ENCODE assay signal across 10 mouse cellular contexts in genomic region chr17:56132661-56133060, GRCm38 (mm10). TPM values are rescaled to one million over a fixed set of nuclear protein-coding genes. Genes with fewer than 3 reads are reported as not detected.
DNase-seq lines count a peak whose midpoint lies in the region; ATAC-seq and TF ChIP-seq lines count a peak whose summit lies in the region.
"Had no signal": no experiment of that assay in that cellular context is flagged by ENCODE, and none has a peak within 500 bp of the region (broad histone marks: within the 10 kb centered on the region; RNA-seq: fewer than 3 reads in every experiment).

No protein-coding gene starts in this region.

- TF ChIP-seq POLR2A in MEL (IDR thresholded peaks at IDR 0.05; ENCODE audit: control insufficient read depth in 1 of 2, insufficient read depth in 1 of 2, low read depth in 1 of 2, low read length in 2 of 2, poor library complexity in 1 of 2): no peak

- TF ChIP-seq EP300 in MEL (IDR thresholded peaks at IDR 0.05; ENCODE audit: low read depth in 1 of 2, low read length in 2 of 2): no peak

- no peak overlapping the region for H3K9ac ChIP-seq in kidney, embryonic 14.5 days (ENCODE audit: low read depth, low read length)
- H3K9ac ChIP-seq in MEL (ENCODE audit: control insufficient read depth, low read depth, low read length, poor library complexity, severe bottlenecking): peak overlapping the region; percentile 68; the same call in 1 of the 2 replicates
- no peak overlapping the region for H3K9ac ChIP-seq in liver, embryonic 12.5 days
- H3K9ac ChIP-seq: embryonic facial prominence, embryonic 12.5 days had no signal

- intact Hi-C loops in heart, postnatal 14 days (cut with DNase I): loop anchor here (1.0 kb wide), 1 partner anchor 27 kb away; no protein-coding TSS in a partner anchor

- DNase-seq in kidney, adult 11 months: peak; percentile 52
- peak; percentile 80 for DNase-seq in MEL (ENCODE audit: low read depth, low spot score)
- DNase-seq in cerebellum, postnatal 25 days: peak; percentile 79 to 84
- DNase-seq in heart, postnatal 14 days: peak; percentile 79 to 81
- no peak for DNase-seq in frontal cortex, postnatal 14 days (ENCODE audit: low spot score in 2 of 2)

- no peaks in the 10 kb centered on the region for H3K36me3 ChIP-seq in kidney, embryonic 14.5 days (ENCODE audit: control insufficient read depth, insufficient read depth, low read length)
- H3K36me3 ChIP-seq in MEL (ENCODE audit: control insufficient read depth in 1 of 2, insufficient read depth in 2 of 2, low read length in 2 of 2): peaks cover 0 to 2% of the 10 kb centered on the region in 2 experiments; a peak in 1 of 4 replicates
- peaks cover 7% of the 10 kb centered on the region; the same call in 1 of the 2 replicates for H3K36me3 ChIP-seq in liver, embryonic 12.5 days
- H3K36me3 ChIP-seq: embryonic facial prominence, embryonic 12.5 days had no signal

- no peaks in the 10 kb centered on the region for H3K9me3 ChIP-seq in kidney, embryonic 14.5 days (ENCODE audit: control insufficient read depth, low read length)
- H3K9me3 ChIP-seq in MEL (replicated peaks; ENCODE audit: insufficient read depth, low read length): no peaks in the 10 kb centered on the region
- H3K9me3 ChIP-seq in liver, embryonic 12.5 days (replicated peaks): no peaks in the 10 kb centered on the region
- H3K9me3 ChIP-seq: embryonic facial prominence, embryonic 12.5 days had no signal

- no peaks in the 10 kb centered on the region for H3K27me3 ChIP-seq in kidney, embryonic 14.5 days (ENCODE audit: control insufficient read depth, insufficient read depth, low read length)
- no peaks in the 10 kb centered on the region for H3K27me3 ChIP-seq in MEL (ENCODE audit: control insufficient read depth in 1 of 2, insufficient read depth in 2 of 2, low read length in 2 of 2)
- H3K27me3 ChIP-seq in liver, embryonic 12.5 days (replicated peaks): peaks cover 12% of the 10 kb centered on the region

- 4% methylated on average over 14 of the region's 14 CpGs for WGBS in kidney, embryonic 14.5 days
- 4% methylated on average over 14 of the region's 14 CpGs for WGBS in liver, embryonic 12.5 days (ENCODE audit: insufficient replicate concordance)

- TF ChIP-seq CTCF in MEL (IDR thresholded peaks at IDR 0.05 in 2 of 3, conservative IDR thresholded peaks at IDR 0.05 in 1 of 3; ENCODE audit: control insufficient read depth in 1 of 3, insufficient read depth in 1 of 3, low read depth in 2 of 3, low read length in 3 of 3, poor library complexity in 1 of 3, severe bottlenecking in 1 of 3): peak; percentile 87 to 89 (median 89)

- H3K79me2 ChIP-seq in MEL (ENCODE audit: control insufficient read depth, insufficient read depth, low read length, poor library complexity): no peaks in the 10 kb centered on the region

- no peak for ATAC-seq in kidney, embryonic 14.5 days (ENCODE audit: low FRiP score, low TSS enrichment)
- ATAC-seq in liver, embryonic 12.5 days: no peak
- peak; percentile 41 for ATAC-seq in monocyte, adult 5-6 weeks (replicated peaks; ENCODE audit: insufficient number of reproducible peaks, low FRiP score, low TSS enrichment, poor library complexity, severe bottlenecking)

- peak; percentile 86 for TF ChIP-seq RAD21 in MEL (IDR thresholded peaks at IDR 0.05; ENCODE audit: low read depth, low read length)

- peaks cover 15% of the 10 kb centered on the region; the same call in 1 of the 2 replicates for H3K4me1 ChIP-seq in kidney, embryonic 14.5 days (ENCODE audit: control insufficient read depth, insufficient read depth, low read length)
- H3K4me1 ChIP-seq in MEL (ENCODE audit: control insufficient read depth in 1 of 2, insufficient read depth in 2 of 2, low read length in 2 of 2): peaks cover 0 to 3% of the 10 kb centered on the region in 2 experiments; a peak in 2 of 4 replicates
- H3K4me1 ChIP-seq in liver, embryonic 12.5 days: peaks cover 29% of the 10 kb centered on the region

- no peak overlapping the region for H3K4me3 ChIP-seq in kidney, embryonic 14.5 days (ENCODE audit: low read length)
- H3K4me3 ChIP-seq in MEL (ENCODE audit: control insufficient read depth in 1 of 2, insufficient read depth in 1 of 2, low read depth in 2 of 2, low read length in 2 of 2): peak overlapping the region in 1 of 2 experiments; percentile 45; a peak in 2 of 4 replicates
- no peak overlapping the region for H3K4me3 ChIP-seq in liver, embryonic 12.5 days
- H3K4me3 ChIP-seq: embryonic facial prominence, embryonic 12.5 days; myocyte had no signal

- H3K27ac ChIP-seq in kidney, embryonic 14.5 days (ENCODE audit: low read depth, low read length): no peak overlapping the region
- no peak overlapping the region for H3K27ac ChIP-seq in MEL (ENCODE audit: control insufficient read depth, low read depth, low read length)
- H3K27ac ChIP-seq in liver, embryonic 12.5 days: no peak overlapping the region

- H3K4me2 ChIP-seq in kidney, embryonic 14.5 days (replicated peaks; ENCODE audit: low read depth, low read length): no peak overlapping the region
- H3K4me2 ChIP-seq in liver, embryonic 12.5 days: peak overlapping the region; percentile 34

TF ChIP-seq in MEL, 35 proteins besides CTCF, POLR2A, EP300 and RAD21:
- peak; percentile 62 for TF ChIP-seq SMC3 (IDR thresholded peaks at IDR 0.05; ENCODE audit: low read depth, low read length)
- peak; percentile 52; the same call in 1 of the 2 replicates for TF ChIP-seq MXI1 (IDR thresholded peaks at IDR 0.05; ENCODE audit: low read depth, low read length)
- TF ChIP-seq ZC3H11A (IDR thresholded peaks at IDR 0.05; ENCODE audit: low read depth, low read length): peak; percentile 35; the same call in 1 of the 2 replicates
- no peak for TF ChIP-seq ZNF384 (IDR thresholded peaks at IDR 0.05; ENCODE audit: low read depth, low read length)
- TF ChIP-seq ETS1 (IDR thresholded peaks at IDR 0.05; ENCODE audit: low read depth, low read length): no peak
- TF ChIP-seq TBP (IDR thresholded peaks at IDR 0.05; ENCODE audit: low read depth, low read length): no peak
- no peak for TF ChIP-seq NRF1 (IDR thresholded peaks at IDR 0.05; ENCODE audit: insufficient read depth, low read depth, low read length, poor library complexity, severe bottlenecking)
- TF ChIP-seq BHLHE40 (IDR thresholded peaks at IDR 0.05; ENCODE audit: borderline replicate concordance, low read depth, low read length): no peak
- no peak for TF ChIP-seq RCOR1 (IDR thresholded peaks at IDR 0.05; ENCODE audit: low read depth, low read length)
- TF ChIP-seq MAZ (IDR thresholded peaks at IDR 0.05; ENCODE audit: low read depth, low read length): peak; percentile 70; the same call in 1 of the 2 replicates

RNA-seq across cellular contexts. Expression of gene Sema6b, which starts 7.5 kb away (rescaled TPM):
- polyA plus RNA-seq in kidney, embryonic 14.5 days (2014; fragmentation: Nextera tagmentation; extraction: Ambion mirVana): 1.4 TPM in 2 replicates
- total RNA-seq in MEL (2012; rRNA removed): 7.0 and 7.7 TPM in 2 replicates
- 10 to 100 TPM in 1 of 2 experiments, not detected in 1; 16.8 TPM for polyA plus RNA-seq in MEL (2012; ENCODE audit: insufficient read depth in 1 of 2, insufficient read length in 2 of 2, low read depth in 1 of 2, low replicate concordance in 2 of 2, missing spikeins in 1 of 2)
- total RNA-seq in heart, postnatal 14 days (2021): 10 to 100 TPM; 14.5 to 14.7 TPM
- polyA plus RNA-seq in liver, embryonic 12.5 days (2016; fragmentation: Nextera tagmentation; extraction: Ambion mirVana): 1.5 and 1.7 TPM in 2 replicates
- 0.53 to 1.2 TPM (median 0.87 TPM) in 3 replicates for total RNA-seq in monocyte, adult 5-6 weeks (2017)

RNA-seq across cellular contexts. Expression of gene Lrg1, which starts 10.9 kb away (rescaled TPM):
- polyA plus RNA-seq in kidney, embryonic 14.5 days (2014; fragmentation: Nextera tagmentation; extraction: Ambion mirVana): not detected in 2 replicates
- not detected in 2 replicates for total RNA-seq in MEL (2012; rRNA removed)
- polyA plus RNA-seq in MEL (2012; ENCODE audit: insufficient read depth in 1 of 2, insufficient read length in 2 of 2, low read depth in 1 of 2, low replicate concordance in 2 of 2, missing spikeins in 1 of 2): not detected
- total RNA-seq in heart, postnatal 14 days (2021): 10 to 100 TPM; 36.7 to 45.8 TPM
- polyA plus RNA-seq in liver, embryonic 12.5 days (2016; fragmentation: Nextera tagmentation; extraction: Ambion mirVana): 0.27 and 0.48 TPM in 2 replicates
- total RNA-seq in monocyte, adult 5-6 weeks (2017): not detected in 3 replicates

RNA-seq across cellular contexts. Expression of gene Plin5, which starts 15.3 kb away (rescaled TPM):
- polyA plus RNA-seq in kidney, embryonic 14.5 days (2014; fragmentation: Nextera tagmentation; extraction: Ambion mirVana): 1.1 and 1.3 TPM in 2 replicates
- total RNA-seq in MEL (2012; rRNA removed): not detected in 2 replicates
- not detected for polyA plus RNA-seq in MEL (2012; ENCODE audit: insufficient read depth in 1 of 2, insufficient read length in 2 of 2, low read depth in 1 of 2, low replicate concordance in 2 of 2, missing spikeins in 1 of 2)
- total RNA-seq in heart, postnatal 14 days (2021): 100 to 1,000 TPM; 154 to 166 TPM
- 0.25 and 0.38 TPM in 2 replicates for polyA plus RNA-seq in liver, embryonic 12.5 days (2016; fragmentation: Nextera tagmentation; extraction: Ambion mirVana)
- not detected in 3 replicates for total RNA-seq in monocyte, adult 5-6 weeks (2017)

RNA-seq across cellular contexts. Expression of gene Plin4, which starts 23.1 kb away (rescaled TPM):
- 0.08 and 0.17 TPM in 2 replicates for polyA plus RNA-seq in kidney, embryonic 14.5 days (2014; fragmentation: Nextera tagmentation; extraction: Ambion mirVana)
- 0.08 and 0.10 TPM in 2 replicates for total RNA-seq in MEL (2012; rRNA removed)
- under 1 TPM in 1 of 2 experiments, not detected in 1; 0.07 TPM for polyA plus RNA-seq in MEL (2012; ENCODE audit: insufficient read depth in 1 of 2, insufficient read length in 2 of 2, low read depth in 1 of 2, low replicate concordance in 2 of 2, missing spikeins in 1 of 2)
- total RNA-seq in heart, postnatal 14 days (2021): 100 to 1,000 TPM; 125 to 147 TPM
- polyA plus RNA-seq in liver, embryonic 12.5 days (2016; fragmentation: Nextera tagmentation; extraction: Ambion mirVana): 0.05 and 0.06 TPM in 2 replicates
- not detected in 3 replicates for total RNA-seq in monocyte, adult 5-6 weeks (2017)

RNA-seq across cellular contexts. Expression of gene Tnfaip8l1, which starts 29.6 kb away (rescaled TPM):
- polyA plus RNA-seq in kidney, embryonic 14.5 days (2014; fragmentation: Nextera tagmentation; extraction: Ambion mirVana): 11.4 and 11.8 TPM in 2 replicates
- total RNA-seq in MEL (2012; rRNA removed): 3.4 and 4.0 TPM in 2 replicates
- 1 to 10 TPM in 1 of 2 experiments, not detected in 1; 5.5 TPM for polyA plus RNA-seq in MEL (2012; ENCODE audit: insufficient read depth in 1 of 2, insufficient read length in 2 of 2, low read depth in 1 of 2, low replicate concordance in 2 of 2, missing spikeins in 1 of 2)
- total RNA-seq in heart, postnatal 14 days (2021): 1 to 10 TPM; 3.5 to 5.1 TPM
- polyA plus RNA-seq in liver, embryonic 12.5 days (2016; fragmentation: Nextera tagmentation; extraction: Ambion mirVana): 3.7 TPM in 2 replicates
- 0.39 to 0.43 TPM in 2 of 3 replicates, not detected in the other for total RNA-seq in monocyte, adult 5-6 weeks (2017)

Comparison
In these comparisons a context has a peak if more than half of its experiments do, and no peak if none do; other contexts are left out.
1. DNase-seq: peak in kidney, adult 11 months (single experiment), MEL (single experiment), cerebellum, postnatal 25 days (2 of 2) and heart, postnatal 14 days (2 of 2); none in frontal cortex, postnatal 14 days (0 of 2).
2. RNA of gene Lrg1, which starts 10.9 kb away (total RNA-seq): 36.7 to 45.8 TPM in heart, postnatal 14 days; not detected in MEL and not detected in monocyte, adult 5-6 weeks; every median in the first group is over 10 times any median in the second.
3. RNA of gene Plin5, which starts 15.3 kb away (total RNA-seq): 154 to 166 TPM in heart, postnatal 14 days; not detected in MEL and not detected in monocyte, adult 5-6 weeks; every median in the first group is over 100 times any median in the second.